Mouse (Mus musculus) T-helper 1 cell (primary cell): ENCODE measurements around the gene Mipep.

Experiments used
- in situ Hi-C: fragments of 300-600 bp; cut with MboI, MseI; formaldehyde crosslinking; loops from one replicate; pipeline ENCODE4 v1.15.1; 2025; ENCODE audit warnings: high pct_unique_total_duplicates

The Mipep gene

DNA sequence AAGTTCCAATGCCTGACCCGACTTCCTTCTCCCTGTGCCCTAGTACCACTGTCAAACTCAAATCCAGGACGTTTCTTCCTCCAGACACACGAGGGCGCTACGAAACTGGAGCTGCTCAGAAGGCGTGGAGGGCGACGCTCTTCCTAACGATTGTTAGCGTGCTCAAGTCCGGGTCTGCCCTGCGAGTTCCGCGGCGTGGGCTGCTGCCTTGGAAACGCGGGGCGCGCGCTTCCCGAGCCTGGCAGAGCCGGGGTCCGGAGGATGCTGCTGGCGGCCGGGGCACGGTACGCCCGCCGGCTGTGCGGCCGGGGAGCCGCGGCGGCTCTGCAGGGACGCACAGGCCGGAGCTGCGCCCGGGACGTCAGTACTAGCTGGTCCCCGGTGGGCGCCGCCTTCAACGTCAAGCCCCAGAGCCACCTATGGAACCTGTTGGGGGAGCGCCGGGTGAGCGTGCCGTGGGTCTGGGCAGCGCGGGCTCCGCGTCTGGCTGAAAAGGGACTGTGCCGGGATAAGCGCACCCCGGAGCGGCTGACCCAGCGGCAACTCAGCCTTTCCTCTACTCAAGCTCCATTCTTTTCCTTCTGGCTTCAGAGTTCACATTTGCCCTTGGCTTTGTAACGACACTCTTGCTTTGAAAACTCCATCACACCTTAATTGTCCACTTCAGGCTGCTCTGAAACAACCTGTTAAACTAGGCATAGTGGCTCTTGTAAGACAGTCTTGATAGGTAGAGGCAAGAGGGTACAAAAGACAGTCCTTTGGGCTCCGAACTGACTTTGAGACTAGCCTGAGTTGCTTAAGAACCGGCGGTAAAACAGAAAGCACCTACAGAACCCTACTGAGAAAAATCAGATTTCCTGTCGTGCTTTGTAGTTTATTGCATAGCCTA lies at the start of gene Mipep:
Mipep (plus strand) TSS at position 147 of the 889 bp plus-strand sequence.
- in situ Hi-C loops, result no loop called here

DNA sequence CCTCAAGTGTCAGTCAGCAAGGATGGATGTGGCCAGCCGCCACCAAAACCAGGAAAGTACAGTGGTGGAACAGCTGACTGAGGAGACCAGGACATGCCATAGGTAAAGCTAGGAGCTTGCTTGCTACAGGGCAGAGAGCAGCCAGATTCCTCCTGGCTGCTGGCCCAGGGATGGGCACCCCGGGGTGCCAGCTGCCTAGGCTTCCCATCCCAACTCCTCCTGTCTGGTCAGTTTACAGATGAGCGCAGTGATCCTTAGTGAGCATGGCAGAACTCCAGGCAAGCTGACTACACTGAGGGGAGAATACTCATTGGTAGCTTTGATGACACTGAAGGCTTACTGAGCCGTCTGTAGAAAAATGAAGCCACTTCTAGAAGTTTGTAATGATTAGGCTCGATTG lies 49.2 kb upstream of the Mipep start:
- in situ Hi-C loops, result loop anchor here (25.0 kb wide), 1 partner anchor 952 kb away; no protein-coding TSS in a partner anchor

DNA sequence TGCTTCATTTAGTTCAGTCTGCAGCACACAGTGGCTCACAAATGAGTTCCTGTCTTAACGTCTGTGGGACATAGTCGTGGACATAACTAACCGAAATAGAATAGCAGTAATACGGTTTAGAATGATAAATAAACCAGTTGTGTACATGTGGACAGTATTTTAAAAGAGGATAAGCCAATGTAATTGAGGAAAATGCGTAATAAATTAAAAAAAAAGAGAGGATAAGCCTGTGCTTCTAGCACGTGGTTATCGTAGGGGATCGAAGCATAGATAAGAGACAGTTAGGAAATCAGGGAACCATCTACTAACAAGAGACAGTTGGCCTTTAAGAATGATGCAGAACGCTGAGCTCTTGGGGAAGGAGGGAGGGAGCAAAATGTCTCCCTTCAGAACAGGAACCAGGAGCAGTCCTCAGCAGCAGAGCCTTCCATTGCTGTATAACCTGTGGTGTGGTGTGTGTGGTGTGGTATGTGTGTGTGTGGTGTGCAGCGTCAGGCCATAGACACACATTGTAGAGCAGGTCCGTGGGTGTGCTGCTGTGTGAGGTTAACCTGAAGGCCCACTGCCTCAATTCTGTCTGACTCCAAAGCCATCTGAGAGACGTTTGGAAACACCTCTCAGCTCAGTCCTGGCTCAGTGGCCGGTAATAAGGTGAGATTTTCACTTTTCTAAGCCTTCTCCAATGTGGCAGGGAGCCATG lies 48.4 kb upstream of the Mipep start:
- in situ Hi-C loops, result loop anchor here (25.0 kb wide), 1 partner anchor 951 kb away; no protein-coding TSS in a partner anchor

DNA sequence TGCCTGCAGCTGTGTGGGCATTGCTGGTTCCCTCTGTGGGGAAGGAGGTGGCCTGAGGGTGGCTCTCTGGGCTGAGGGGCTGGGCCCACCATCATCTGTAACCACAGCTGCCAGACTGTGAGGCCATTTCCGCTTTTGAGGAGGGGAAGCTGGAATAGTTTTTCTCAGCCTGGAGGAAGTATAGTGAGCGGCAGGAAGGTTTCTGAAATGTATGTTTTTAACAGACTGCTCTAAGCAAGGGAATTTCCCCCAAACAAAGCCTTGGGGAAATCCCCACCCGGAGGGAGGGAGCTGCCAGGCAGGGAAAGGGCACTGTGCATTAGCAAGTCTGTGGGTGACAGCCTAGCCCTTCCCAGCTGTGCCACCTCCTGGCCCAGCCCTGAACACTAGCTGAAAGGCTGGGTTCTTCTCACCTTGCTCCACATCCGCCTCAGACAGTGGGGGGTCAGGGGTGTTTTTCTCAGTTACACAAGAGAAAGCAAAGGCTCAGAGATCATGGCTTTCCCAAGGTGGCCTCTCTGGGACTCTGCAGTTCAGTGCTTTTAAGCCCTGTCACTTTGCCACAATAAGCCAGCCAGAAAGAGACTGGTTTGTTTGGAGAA lies 47.7 kb upstream of the Mipep start:
- in situ Hi-C loops, result loop anchor here (25.0 kb wide), 1 partner anchor 951 kb away; no protein-coding TSS in a partner anchor

DNA sequence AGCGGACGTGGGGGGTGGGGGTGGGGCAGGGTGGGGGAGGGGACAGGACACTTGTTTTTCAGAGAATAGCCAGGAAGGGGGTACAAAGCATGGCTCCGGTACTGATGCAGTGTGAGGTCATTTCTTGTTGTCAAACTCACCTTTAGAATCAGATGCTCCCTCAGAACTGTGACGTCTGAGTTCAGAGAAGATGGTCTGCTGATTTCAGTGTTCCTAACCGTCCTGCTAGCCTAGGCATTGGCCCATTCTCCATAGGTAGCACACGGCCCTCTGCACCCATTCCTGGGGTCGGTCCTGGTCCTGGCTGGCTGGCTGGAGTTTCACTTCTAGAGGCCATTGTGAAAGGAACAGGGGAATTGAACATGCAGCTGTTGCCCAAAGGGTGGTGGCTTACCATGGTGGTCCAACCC lies 47.2 kb upstream of the Mipep start:
- in situ Hi-C loops, result loop anchor here (25.0 kb wide), 1 partner anchor 950 kb away; no protein-coding TSS in a partner anchor

DNA sequence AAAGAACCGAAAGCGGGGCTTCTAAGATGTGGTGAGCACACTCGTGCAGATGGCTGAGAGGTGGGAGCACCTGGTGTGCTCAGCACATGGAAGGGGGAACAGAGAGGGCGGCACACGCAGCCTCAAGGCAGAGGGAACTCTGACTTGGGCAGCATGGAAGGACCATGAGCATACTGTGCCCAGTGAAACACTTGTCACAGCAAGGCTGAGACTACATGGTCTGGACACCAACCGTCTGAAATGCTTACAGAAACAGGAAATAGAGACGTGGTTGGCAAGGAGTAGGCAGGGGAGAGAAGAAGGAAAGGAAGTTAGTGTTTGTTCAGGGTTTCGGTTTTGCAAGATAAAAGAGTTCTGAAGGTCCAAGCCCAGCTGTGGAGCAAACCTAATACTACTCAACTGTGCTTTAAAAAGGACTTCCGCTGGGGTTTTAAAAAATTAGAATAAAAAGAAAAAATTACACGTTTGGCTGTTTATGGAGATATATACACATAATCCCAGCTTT lies 45.9 kb upstream of the Mipep start:
- in situ Hi-C loops, result loop anchor here (25.0 kb wide), 1 partner anchor 949 kb away; no protein-coding TSS in a partner anchor

DNA sequence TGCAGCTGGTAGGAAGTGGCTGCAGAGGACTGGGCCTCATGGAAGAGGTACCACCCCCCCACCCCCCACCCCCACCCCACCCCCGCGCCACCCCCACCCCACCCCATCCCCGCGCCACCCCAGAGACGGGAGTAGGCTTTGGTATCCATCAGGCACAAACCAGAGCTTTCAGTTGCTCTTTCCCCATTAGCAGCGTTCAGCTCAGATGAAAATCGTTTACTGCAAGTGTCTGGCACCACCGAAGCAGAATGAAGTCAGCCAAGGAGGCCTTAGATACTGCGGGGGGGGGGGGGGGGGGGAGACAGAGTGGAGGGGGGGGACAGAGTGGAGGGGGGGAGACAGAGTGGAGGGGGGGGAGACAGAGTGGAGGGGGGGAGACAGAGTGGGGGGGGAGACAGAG lies 45.2 kb upstream of the Mipep start:
- in situ Hi-C loops, result loop anchor here (25.0 kb wide), 1 partner anchor 948 kb away; no protein-coding TSS in a partner anchor

DNA sequence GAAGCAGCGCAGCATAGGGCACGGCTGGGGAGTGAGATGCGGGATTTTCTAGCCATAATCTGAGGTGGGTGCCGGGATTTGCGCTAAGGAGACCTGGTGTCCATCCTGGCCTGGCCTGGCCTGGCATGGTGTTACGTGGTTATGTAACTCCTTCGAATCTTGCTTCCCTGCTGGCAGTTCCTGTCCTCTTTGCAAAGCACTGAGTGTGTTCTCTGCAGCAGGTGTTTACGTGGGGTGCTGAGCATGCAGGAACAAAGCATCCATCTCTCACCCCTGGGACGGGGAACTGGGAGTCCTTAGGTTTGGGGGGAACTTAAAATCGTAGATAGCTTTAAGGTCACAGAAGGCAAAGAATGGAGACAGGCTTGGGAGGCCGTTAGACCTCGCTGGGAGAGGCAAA lies 44.8 kb upstream of the Mipep start:
- in situ Hi-C loops, result loop anchor here (25.0 kb wide), 1 partner anchor 948 kb away; no protein-coding TSS in a partner anchor

DNA sequence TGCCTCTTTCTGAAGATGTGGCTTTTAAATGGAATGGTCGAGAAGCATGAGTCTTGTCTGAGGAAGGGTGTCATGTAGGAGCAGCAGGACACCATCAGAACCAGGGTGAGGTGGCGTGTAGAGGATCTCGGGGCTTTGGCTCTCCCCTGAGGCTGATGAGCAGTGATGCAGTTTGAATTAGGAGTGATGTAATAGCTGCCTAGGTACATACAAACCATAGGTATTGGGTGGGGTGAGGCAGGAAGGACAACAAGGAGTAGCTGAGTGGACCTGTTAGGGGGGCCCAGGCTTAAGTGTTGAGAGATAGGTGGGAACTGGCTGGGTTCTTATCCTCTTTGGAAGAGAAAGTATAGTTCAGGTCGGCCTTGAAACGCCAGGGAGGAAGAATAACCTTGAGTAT lies 43.9 kb upstream of the Mipep start:
- in situ Hi-C loops, result loop anchor here (25.0 kb wide), 1 partner anchor 947 kb away; no protein-coding TSS in a partner anchor

DNA sequence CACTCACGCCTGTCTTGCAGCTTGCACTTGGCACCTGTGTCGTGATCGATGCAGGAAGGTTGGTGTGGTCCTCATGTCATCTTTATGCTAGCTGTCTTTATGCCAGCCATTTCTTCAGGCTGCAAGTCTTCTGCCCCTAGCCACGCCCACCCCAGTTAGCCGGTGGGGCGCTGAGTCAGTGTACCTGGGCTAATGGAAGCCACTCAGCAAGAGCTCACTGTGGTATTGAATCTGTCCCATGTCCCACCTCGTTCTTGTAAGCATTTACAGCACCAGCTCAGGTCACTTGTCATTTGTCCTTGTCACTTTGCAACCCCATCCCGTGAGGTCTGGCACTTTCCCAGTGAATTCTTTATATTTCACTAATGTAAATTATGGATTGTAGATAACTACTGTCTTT lies 43.3 kb upstream of the Mipep start:
- in situ Hi-C loops, result loop anchor here (25.0 kb wide), 1 partner anchor 946 kb away; no protein-coding TSS in a partner anchor

DNA sequence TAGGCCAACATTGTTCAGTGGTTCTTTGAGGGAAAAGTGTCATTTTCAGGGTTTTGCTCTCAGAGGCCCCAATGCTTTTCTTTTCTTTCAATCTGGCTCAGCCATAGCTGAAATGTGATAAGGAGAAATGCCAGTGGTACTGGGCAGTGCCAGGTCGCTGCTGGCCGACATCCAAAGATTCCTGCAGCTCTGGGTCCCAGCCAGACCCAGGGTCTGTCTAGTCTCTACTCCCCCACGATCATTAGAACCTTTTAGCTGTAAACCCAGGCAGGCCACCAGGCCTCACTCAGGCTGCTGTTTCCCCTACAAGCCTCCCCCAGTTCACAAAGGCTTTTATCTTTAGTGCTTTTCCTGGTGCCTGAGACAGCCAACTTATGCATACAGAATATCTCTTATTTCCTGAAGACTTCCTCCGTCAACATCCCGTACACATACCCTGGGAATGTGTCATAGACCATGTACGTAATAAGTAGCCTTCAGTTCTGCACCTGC lies 42.8 kb upstream of the Mipep start:
- in situ Hi-C loops, result loop anchor here (25.0 kb wide), 1 partner anchor 946 kb away; no protein-coding TSS in a partner anchor

DNA sequence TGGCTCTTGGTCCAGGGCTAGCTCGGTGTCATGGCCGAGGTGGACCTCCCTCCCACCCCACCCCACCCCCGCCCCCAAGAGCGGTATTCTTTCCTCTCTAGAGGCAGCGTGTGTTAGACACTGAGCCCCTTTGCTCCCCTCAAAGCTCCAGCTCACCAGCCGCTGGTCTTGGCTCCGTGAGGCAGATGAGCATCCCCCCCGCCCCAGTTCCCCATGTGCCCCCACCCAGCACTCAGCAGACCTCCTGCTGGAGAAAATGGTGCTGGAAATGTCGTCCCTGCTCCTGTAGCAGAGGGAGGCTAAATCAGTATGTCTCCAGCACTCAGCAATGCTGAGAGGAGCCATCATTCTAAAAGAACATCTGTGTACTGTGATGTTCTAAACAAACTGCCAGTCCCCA lies 40.7 kb upstream of the Mipep start:
- in situ Hi-C loops, result loop anchor here (25.0 kb wide), 1 partner anchor 944 kb away; no protein-coding TSS in a partner anchor

DNA sequence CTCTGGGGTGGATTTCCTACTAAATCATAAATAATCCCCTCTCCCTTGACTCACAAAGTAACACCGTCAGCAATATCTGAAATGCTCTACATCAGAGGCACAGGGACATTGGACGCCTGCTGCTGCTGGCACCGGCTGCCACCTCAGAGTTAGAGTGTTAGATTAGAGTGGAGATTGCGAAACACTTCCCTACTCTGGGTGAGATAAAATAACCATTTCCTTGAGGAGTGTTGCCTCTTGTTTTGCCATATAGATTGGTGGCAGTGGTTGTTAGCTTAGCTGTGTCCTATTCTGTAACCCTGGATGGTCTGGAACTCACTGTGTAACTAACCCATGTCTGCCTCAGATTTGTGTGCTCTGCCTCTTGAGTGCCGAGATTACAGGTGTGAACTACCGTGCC lies 39.2 kb upstream of the Mipep start:
- in situ Hi-C loops, result loop anchor here (25.0 kb wide), 1 partner anchor 942 kb away; no protein-coding TSS in a partner anchor

DNA sequence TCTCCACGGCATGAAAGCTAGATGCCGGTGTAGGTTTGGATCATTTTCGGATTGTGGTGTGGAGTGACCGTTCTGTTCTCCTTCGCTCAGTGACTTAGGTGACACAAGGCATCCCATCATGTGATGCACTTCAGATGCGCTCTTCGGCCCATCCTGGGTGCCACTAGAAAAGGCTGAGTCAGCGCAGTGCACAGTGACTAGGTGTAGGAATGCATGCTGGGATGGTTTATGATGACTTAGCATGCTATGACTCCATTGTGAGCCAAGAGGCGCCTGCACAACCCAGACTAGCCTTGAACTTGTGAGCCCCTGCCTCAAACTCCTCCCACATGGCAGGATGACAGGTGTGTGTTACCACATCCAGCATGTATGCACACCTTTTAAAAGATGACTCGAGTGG lies 38.2 kb upstream of the Mipep start:
- in situ Hi-C loops, result loop anchor here (25.0 kb wide), 1 partner anchor 941 kb away; no protein-coding TSS in a partner anchor

DNA sequence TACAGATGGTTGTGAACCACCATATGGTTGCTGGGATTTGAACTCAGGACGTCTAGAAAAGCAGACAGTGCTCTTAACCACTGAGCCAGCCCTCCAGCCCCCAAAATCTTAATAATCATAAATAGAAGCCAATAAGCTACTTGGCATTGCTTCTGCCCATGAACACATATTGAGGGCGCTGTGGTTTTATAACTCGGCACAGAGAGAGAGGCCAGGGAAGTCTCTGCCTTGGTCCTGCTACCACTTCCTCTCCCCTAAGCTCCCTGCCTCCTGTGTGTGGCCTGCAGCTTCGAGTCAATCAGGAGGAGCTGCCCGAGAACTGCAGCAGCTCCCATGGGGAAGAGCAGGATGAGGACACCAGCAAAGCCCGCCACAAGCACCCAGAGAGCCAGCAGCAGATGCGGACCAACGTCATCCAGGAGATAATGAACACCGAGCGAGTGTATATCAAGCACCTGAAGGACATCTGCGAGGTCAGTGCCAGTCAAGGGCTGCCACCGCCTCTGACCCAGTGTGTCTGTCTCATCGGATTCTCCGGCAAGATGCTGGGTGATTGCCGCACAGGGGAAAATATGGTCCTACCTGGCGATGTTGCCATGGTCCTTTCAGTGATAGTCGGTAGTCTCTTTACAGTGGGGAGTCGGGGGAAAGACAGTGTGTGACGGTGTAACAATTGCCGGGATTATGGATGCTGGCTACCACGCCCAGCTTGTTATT lies 37.1 kb upstream of the Mipep start:
- in situ Hi-C loops, result loop anchor here (25.0 kb wide), 1 partner anchor 940 kb away; no protein-coding TSS in a partner anchor

DNA sequence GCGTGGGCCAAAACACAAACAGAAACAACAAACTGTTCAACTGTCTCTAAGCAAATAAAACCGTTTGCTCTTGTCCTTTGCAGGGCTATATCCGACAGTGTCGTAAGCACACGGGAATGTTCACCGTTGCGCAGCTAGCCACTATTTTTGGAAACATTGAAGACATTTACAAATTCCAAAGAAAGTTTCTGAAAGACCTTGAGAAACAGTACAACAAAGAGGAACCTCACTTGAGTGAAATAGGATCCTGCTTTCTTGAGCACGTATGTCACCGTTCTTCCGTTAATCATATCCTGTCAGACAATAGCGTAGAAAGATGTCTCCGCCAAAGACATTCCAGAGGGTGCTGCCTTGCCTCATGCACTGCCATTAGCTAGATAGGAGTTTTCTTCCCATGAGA lies 34.5 kb upstream of the Mipep start:
- in situ Hi-C loops, result loop anchor here (5.0 to 25.0 kb wide), 2 partner anchors 38 to 937 kb away; no protein-coding TSS in a partner anchor

DNA sequence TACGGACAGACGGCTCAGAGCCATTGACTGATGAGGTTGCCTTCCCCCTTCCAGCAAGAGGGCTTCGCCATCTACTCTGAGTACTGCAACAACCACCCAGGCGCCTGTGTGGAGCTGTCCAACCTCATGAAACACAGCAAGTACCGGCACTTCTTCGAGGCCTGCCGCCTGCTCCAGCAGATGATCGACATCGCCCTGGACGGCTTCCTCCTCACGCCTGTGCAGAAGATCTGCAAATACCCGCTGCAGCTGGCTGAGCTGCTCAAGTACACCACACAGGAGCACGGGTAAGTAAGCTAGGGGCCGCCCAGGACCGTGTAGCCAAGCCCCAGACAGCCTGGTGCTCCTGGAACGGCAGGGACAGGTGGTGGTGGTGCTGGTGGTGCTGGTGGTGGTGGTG lies 32.8 kb upstream of the Mipep start:
- in situ Hi-C loops, result loop anchor here (5.0 kb wide), 1 partner anchor 39 kb away; no protein-coding TSS in a partner anchor

DNA sequence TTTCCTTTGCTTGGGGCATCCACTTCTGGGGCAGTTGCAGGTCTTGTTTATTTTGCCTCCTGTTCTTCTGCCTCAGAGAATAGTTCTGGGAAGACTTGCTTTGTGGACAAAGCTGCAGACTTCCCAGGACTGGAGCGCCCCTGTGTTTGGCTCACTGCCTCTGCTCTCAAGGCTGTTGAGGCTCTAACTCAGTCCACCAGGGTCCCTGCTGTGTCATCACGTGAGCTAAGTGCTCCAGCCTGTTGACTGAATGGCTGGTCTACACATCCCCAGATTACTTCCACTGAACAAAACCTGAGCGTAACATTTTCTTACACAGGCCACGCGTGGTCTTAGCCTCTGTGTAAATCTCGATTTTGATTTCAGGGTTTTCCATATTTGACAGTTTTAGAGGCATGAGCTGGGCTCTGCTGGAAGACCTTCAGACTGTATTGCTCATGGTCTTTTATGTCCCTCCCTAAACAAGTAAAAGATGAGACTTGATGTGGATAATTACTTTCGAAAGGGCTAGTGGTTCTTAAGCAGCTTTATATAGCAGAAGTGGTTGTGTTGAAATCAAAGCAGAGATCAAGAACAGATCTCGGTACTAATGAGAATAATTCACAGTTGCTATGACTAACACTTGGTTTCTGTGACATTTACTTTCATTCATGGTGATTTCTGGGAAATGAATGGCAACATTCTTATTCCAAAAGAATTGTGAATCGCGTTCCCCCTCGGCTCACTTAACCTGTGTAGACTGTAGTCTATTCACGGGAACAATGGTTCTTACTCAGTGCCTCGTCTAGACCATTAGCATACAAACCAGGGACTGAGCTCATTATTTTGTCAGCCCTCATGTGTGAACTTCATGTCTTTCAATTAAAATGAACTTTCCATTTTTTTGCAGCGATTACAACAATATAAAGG lies 31.2 kb upstream of the Mipep start:
- in situ Hi-C loops, result loop anchor here (5.0 kb wide), 1 partner anchor 41 kb away; no protein-coding TSS in a partner anchor

DNA sequence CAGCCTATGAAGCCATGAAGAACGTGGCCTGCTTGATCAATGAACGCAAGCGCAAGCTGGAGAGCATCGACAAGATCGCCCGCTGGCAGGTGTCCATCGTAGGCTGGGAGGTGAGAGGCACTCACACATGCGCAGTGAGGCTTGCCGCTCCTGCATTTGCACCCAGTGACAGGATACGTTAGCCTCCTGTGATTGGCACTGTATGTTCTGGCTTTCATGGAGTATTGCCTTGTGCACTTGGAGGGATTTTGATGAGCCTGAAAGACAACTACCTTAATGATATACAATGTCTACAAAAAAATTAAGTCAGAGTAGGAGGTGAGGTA lies 30.6 kb upstream of the Mipep start:
- in situ Hi-C loops, result loop anchor here (5.0 kb wide), 1 partner anchor 41 kb away; no protein-coding TSS in a partner anchor
